Mouse (Mus musculus) forebrain, embryonic 16.5 days (tissue): ENCODE data around the gene Gm20671. TPM values are rescaled to one million over a fixed set of nuclear protein-coding genes. Genes with fewer than 3 reads are reported as not detected.
A peak's percentile ranks its signal among the peaks of the same experiment; 100 is the strongest.
"Not testable (repeated sequence)": the region's sequence is repeated elsewhere in the genome, so short reads cannot be mapped to it uniquely, and the experiment has no call there.

Source experiments
- ATAC-seq: fragments of 200-750 bp; cut with Nextera tagmentation; 2 replicates; pipeline ENCODE4 v1.8.0; 2017; ENCODE audit warnings: mild to moderate bottlenecking, moderate library complexity
- H3K27ac ChIP-seq: fragments of 300-500 bp; sonication (generic); 2 replicates; pipeline ENCODE4 v1.5.1; 2014; ENCODE audit warnings: low read length, control low read depth
- H3K27me3 ChIP-seq: fragments of 300-500 bp; sonication (generic); replicated peaks from 2 replicates; pipeline ENCODE4 v1.6.1; 2014; ENCODE audit warnings: low read length; ENCODE audit not compliant: control insufficient read depth, insufficient read depth
- H3K36me3 ChIP-seq: fragments of 300-500 bp; sonication (generic); 2 replicates; pipeline ENCODE4 v1.6.1; 2014; ENCODE audit not compliant: control insufficient read depth, insufficient read depth
- H3K4me1 ChIP-seq: fragments of 300-500 bp; sonication (generic); replicated peaks from 2 replicates; pipeline ENCODE4 v1.6.1; 2014; ENCODE audit warnings: low read length; ENCODE audit not compliant: control insufficient read depth, insufficient read depth
- H3K4me2 ChIP-seq: fragments of 300-500 bp; sonication (generic); 2 replicates; pipeline ENCODE4 v1.6.1; 2014; ENCODE audit warnings: mild to moderate bottlenecking, low read length, control low read depth
- H3K4me3 ChIP-seq: fragments of 300-500 bp; sonication (generic); replicated peaks from 2 replicates; pipeline ENCODE4 v1.5.1; 2014; ENCODE audit warnings: mild to moderate bottlenecking, low read length, control low read depth
- H3K9ac ChIP-seq: fragments of 300-500 bp; sonication (generic); replicated peaks from 2 replicates; pipeline ENCODE4 v1.6.1; 2014; ENCODE audit warnings: low read depth, low read length, control low read depth
- H3K9me3 ChIP-seq: fragments of 300-500 bp; sonication (generic); 2 replicates; pipeline ENCODE4 v1.6.1; 2016; ENCODE audit warnings: low read length; ENCODE audit not compliant: control insufficient read depth
- WGBS: fragments of 180-500 bp; shearing (Covaris S2); extraction: QIAGEN DNeasy Blood & Tissue Kit; methylation state at CpG from one replicate; pipeline ENCODE4 v1.1.7; 2014; 5-methylcytosine and 5-hydroxymethylcytosine counted together
- polyA plus RNA-seq: library from polyadenylated mRNA; unstranded; fragments of >200 nt; fragmentation: Nextera tagmentation; extraction: Ambion mirVana; gene quantifications from 2 replicates; pipeline ENCODE4 v1.2.1, GENCODE M21; 2015

Gene Gm20671
- polyA plus RNA-seq, 1 experiment from 2014 or later, result not detected

DNA sequence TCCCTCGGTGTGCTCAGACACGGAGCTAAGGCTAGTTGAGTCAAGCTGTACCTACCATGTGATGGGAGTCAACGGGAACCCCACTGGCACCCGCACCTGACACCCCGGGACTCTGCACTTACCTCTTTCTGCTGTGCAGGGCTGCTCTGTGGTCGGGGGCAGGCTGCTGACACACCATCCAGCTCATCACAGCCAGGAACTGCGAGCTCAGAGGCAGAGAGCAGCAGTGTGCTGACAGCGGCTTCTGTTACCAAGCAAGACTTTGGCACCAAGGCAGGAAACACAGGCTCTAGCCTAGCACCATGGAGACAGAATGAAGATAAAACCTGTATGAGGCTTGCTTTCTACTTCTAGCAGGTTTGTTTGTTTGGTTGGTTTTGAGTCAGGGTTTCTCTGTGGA lies 6.4 kb downstream of the Gm20671 start:
- Histone ChIP-seq H3K4me1 (no peaks in the 10 kb centered on the region), H3K9ac (no peak overlapping the region), H3K27me3 (no peaks in the 10 kb centered on the region), H3K36me3 (peaks cover 3% of the 10 kb centered on the region), H3K27ac (no peak overlapping the region), H3K4me2 (no peak overlapping the region), H3K4me3 (no peak overlapping the region), H3K9me3 (no peaks in the 10 kb centered on the region)
- ATAC-seq, result no peak
- WGBS, result 96% methylated on average over 8 of the region's 8 CpGs

DNA sequence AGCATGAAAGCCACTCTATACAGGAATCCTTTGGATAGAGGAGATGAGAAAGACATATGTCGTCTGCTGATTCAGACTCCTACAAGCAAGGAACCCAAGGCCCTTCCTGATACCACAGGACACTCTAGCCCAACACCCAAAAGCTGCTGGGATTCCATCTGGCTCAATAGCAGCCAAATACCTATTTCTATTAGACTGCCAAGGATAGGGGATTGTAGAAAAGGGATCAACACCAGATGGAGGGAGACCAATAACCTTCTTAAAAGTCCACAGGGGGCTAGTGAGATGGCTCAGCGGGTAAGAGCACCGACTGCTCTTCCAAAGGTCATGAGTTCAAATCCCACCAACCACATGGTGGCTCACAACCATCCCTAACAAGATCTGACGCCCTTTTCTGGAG lies 11.5 kb downstream of the Gm20671 start:
- WGBS, result 96% methylated on average over 4 of the region's 4 CpGs
- H3K36me3 ChIP-seq, result peaks cover 9% of the 10 kb centered on the region
- no peak for ATAC-seq
- H3K4me1 ChIP-seq, result no peaks in the 10 kb centered on the region
- H3K4me3 ChIP-seq, result no peak overlapping the region
- no peak overlapping the region for H3K4me2 ChIP-seq
- H3K9ac ChIP-seq, result no peak overlapping the region
- no peaks in the 10 kb centered on the region for H3K27me3 ChIP-seq
- H3K27ac ChIP-seq, result no peak overlapping the region
- H3K9me3 ChIP-seq, result no peaks in the 10 kb centered on the region

DNA sequence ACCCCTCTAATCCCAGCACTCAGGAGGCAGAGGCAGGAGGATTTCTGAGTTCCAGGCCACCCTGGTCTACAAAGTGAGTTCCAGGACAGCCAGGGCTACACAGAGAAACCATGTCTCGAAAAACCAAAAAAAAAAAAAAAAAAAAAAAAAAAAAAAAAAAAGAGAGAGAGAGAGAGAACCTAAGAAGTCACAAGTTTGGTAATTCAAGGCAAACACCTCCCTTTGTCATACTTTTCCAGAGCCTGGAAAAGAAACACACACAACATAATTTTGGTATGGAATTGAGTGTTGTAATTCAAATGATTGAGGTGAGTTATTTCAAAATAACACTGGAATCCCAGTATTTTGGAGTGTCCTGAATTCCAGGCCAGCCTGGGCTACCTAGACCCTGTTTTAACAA lies 40.5 kb downstream of the Gm20671 start:
- 91% methylated on average over 1 of the region's 1 CpGs for WGBS
- not testable (repeated sequence) for H3K4me2 ChIP-seq, ATAC-seq, H3K9me3 ChIP-seq, H3K9ac ChIP-seq, H3K27me3 ChIP-seq, H3K27ac ChIP-seq, H3K36me3 ChIP-seq, H3K4me3 ChIP-seq
- peaks cover 11% of the 10 kb centered on the region for H3K4me1 ChIP-seq

DNA sequence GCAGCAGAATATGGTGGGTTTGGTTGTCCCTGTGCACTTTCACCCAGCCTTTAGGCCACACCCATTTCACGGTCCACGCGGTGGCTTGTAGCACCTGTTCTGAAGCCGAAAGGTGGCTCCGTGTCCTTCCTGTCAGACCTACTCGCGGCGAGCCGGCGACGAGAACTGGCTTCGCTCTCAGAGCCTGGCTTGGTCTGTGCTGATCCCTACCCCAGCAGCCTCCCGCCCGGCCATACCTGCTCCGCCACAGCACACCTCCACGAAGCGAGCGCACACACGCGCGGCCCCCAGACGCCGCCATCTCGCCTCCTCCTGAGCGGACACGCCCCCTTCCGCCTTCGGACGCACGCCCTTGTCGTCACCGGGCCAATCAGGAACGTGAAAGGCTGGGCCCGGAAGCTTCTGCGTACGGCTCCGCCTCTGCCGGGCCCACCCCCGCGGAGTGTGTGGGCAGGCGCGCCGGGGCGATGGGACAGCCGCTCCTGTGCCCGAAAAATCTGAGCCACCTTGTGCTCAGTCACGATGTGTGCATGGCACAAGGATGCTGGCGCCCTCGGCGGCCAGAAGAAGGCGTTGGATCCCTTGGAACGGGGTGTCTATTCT lies 41.5 kb downstream of the Gm20671 start, which contains the start of gene Pisd:
Gene Pisd, minus strand, starts transcription at position 334 of the 603 bp plus-strand sequence.
- ATAC-seq, result peak; percentile 100

DNA sequence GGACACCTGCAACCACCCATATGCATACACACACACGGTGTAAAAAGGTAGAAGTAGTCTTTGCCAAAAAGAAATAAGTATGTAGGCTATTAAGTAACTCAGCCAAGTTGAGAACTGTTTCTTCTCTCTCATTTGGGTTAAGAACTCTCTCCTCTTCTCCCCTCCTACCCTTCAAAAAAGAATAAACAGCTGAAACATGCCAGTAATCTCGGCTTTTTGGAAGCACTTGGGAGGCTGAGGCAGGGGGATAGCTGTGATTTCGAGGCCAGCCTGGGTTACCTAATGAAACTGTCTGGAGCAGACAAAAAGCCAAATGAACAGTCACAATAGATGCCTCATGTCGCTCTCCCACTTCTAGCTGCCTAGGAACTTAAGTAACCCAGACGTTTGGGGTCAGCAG lies 42.2 kb downstream of the Gm20671 start:
- H3K9ac ChIP-seq, result peak overlapping the region; percentile 74
- no peak overlapping the region for H3K27ac ChIP-seq
- peaks cover 11% of the 10 kb centered on the region for H3K4me1 ChIP-seq
- no peaks in the 10 kb centered on the region for H3K9me3 ChIP-seq
- peak overlapping the region; percentile 80 for H3K4me3 ChIP-seq
- 24% methylated on average over 5 of the region's 5 CpGs for WGBS
- no peaks in the 10 kb centered on the region for H3K27me3 ChIP-seq
- H3K36me3 ChIP-seq, result no peaks in the 10 kb centered on the region
- no peak for ATAC-seq
- H3K4me2 ChIP-seq, result peak overlapping the region; percentile 72

More for the DNA sequence above, 41.5 kb downstream of the Gm20671 start, which contains the start of gene Pisd:
- Histone ChIP-seq H3K4me2 (peak within 1 kb of the TSS; percentile 72), H3K27me3 (no peaks in the 10 kb centered on the region), H3K4me3 (peak within 1 kb of the TSS; percentile 80), H3K27ac (peak within 1 kb of the TSS; percentile 86), H3K9me3 (no peaks in the 10 kb centered on the region), H3K9ac (peak within 1 kb of the TSS; percentile 74), H3K4me1 (peaks cover 11% of the 10 kb centered on the region), H3K36me3 (no peaks in the 10 kb centered on the region)
- under 1% methylated on average over 52 of the region's 52 CpGs for WGBS

DNA sequence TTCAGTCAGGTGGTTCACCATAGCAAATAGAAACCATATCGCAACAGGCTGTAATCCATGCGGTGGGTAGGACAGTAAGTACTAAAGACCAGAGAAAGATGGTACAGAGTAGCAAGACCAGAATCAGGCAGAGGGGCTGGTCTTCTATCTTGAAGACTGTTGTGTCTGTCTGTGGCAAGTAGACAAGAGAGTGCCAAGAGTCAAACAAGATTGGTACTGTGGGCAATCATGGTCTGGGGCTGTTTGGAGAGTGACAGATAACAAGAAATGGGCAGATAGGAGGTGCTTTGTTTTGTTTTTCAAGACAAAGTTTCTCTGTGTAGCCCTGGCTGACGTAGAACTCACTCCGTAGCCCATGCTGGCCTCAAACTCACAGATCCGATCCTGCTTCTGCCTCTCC lies 45.3 kb downstream of the Gm20671 start:
- no peak for ATAC-seq
- H3K9me3 ChIP-seq, result no peaks in the 10 kb centered on the region

DNA sequence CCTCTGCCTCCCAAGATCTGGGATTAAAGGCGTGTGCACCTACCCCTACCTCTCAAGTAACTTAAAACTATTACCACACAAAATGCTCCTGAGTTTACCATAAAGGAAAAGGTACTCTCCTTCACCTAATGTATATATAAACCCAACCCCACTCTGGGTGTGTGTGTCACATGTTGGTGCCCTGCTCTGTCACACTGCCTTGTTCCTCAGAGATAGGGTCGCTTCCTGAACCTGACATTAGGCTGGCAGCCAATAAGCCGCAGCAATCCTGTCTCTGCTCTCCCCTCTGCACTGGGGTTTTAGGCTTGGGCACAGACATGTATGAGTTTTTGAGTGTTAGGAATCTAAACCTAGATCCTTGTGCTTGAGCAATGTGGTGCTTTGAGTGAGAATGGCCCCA lies 48.7 kb downstream of the Gm20671 start:
- H3K4me3 ChIP-seq, result no peak overlapping the region
- no peaks in the 10 kb centered on the region for H3K27me3 ChIP-seq
- H3K9ac ChIP-seq, result no peak overlapping the region
- H3K4me2 ChIP-seq, result no peak overlapping the region
- H3K9me3 ChIP-seq, result no peaks in the 10 kb centered on the region
- 93% methylated on average over 3 of the region's 3 CpGs for WGBS
- no peak overlapping the region for H3K27ac ChIP-seq
- H3K4me1 ChIP-seq, result no peaks in the 10 kb centered on the region
- H3K36me3 ChIP-seq, result peaks cover 7% of the 10 kb centered on the region; the same call in 1 of the 2 replicates
- no peak for ATAC-seq

More for the DNA sequence above, 45.3 kb downstream of the Gm20671 start:
- H3K9ac ChIP-seq, result no peak overlapping the region
- H3K27ac ChIP-seq, result no peak overlapping the region
- 98% methylated on average over 5 of the region's 5 CpGs for WGBS
- H3K36me3 ChIP-seq, result no peaks in the 10 kb centered on the region
- H3K4me1 ChIP-seq, result peaks cover 11% of the 10 kb centered on the region
- H3K4me3 ChIP-seq, result no peak overlapping the region
- no peak overlapping the region for H3K4me2 ChIP-seq
- H3K27me3 ChIP-seq, result no peaks in the 10 kb centered on the region

DNA sequence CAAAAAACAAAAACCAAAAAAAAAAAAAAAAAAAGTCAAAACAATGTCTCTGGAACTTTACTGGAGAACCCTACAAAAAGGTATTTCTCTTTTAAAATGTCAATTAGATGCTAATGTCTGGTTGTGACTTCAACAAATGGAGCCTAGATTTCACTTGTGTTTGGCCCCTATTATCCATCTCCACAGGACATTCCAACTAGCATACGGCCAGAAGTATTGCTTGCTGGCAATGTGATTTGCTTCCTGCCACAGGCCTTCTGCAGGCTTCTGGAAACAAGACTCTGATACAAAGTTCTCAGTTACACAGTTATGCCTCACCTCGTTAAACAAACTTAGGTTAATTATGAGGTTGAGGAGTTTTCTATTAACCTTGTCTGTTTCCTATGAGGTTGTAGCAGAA lies 54.5 kb downstream of the Gm20671 start:
- Histone ChIP-seq H3K9ac (no peak overlapping the region), H3K27ac (no peak overlapping the region), H3K9me3 (no peaks in the 10 kb centered on the region), H3K36me3 (peaks cover 13% of the 10 kb centered on the region; the same call in 1 of the 2 replicates), H3K4me3 (no peak overlapping the region), H3K4me2 (no peak overlapping the region), H3K4me1 (no peaks in the 10 kb centered on the region), H3K27me3 (no peaks in the 10 kb centered on the region)
- WGBS, result 59% methylated on average over 2 of the region's 2 CpGs
- ATAC-seq, result no peak

DNA sequence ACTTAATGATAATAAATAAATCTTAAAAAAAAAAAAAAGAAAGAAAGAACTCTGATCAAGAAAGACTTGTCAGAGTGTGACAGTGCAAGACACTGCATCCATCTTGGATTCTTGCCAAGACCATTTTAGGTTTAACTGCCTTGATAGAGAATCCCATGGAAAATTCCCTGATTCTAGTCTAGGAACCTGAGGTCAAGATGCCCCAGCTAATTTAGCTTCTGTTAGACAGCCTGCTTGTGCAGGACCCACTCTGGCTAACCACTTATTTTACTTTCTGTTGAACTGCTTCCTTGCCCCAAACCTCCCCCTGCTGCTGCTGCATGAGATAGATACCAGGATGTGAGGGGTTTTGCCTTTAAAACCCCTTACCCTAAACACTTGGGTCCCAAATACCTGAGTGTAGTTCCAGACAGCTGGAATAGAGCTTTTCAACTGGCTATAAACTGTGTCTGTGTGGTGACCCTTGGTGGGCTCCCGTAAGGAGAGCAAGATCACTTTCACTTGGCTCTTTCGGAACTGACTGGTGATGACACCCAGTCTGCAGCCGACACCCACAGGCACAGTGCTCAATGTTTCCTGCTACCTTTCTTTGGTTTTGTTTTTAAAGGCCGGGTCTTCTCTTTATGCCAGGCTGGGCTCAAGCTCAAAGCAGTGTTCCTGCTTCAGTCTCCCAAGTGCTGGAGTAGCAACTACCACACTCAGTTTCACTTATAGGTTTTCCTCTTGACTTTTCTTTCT lies 59.1 kb downstream of the Gm20671 start:
- H3K4me1 ChIP-seq, result no peaks in the 10 kb centered on the region
- ATAC-seq, result no peak
- no peak overlapping the region for H3K27ac ChIP-seq
- peaks cover 8% of the 10 kb centered on the region for H3K36me3 ChIP-seq
- 94% methylated on average over 4 of the region's 4 CpGs for WGBS
- H3K9me3 ChIP-seq, result no peaks in the 10 kb centered on the region
- H3K4me2 ChIP-seq, result no peak overlapping the region
- H3K27me3 ChIP-seq, result no peaks in the 10 kb centered on the region
- H3K4me3 ChIP-seq, result no peak overlapping the region
- H3K9ac ChIP-seq, result no peak overlapping the region
